Mouse (Mus musculus) myocyte (in vitro differentiated cells): ENCODE data around the gene Ccl6.

Experiments used
- CEBPB ChIP-seq: IDR thresholded peaks from 2 replicates; pipeline ENCODE4 v1.6.1; 2011; ENCODE audit warnings: mild to moderate bottlenecking, moderate library complexity; ENCODE audit not compliant: poor library complexity, insufficient read depth, severe bottlenecking
- POLR2A ChIP-seq: IDR thresholded peaks from one replicate; pipeline ENCODE4 v1.6.1; 2011; ENCODE audit warnings: low read depth, mild to moderate bottlenecking, control low read depth, moderate library complexity; ENCODE audit not compliant: insufficient read length
- USF1 ChIP-seq: IDR thresholded peaks from one replicate; pipeline ENCODE4 v1.6.1; 2011; ENCODE audit warnings: low read depth, mild to moderate bottlenecking, control low read depth, moderate library complexity

DNA sequence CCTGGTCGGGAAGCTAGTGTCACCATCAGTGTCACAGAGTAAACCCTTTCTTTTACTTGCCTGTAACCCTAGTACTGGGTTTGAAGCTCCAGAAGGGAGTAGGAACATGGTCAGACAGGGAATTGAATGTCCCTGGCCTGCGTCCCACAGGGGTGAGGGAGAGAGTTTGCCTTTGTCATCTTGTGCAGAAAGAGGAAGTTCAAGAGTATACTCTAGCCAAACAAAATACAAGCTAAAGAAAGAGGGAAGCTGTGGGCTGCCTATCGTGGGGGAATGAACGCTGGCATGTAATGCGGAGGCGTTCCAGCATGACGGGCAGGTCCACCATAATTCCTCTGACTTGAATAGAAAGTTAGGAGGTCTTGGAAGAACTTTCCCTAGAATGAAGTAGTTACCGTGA is 20.7 kb downstream of the Ccl6 start:
- TF ChIP-seq POLR2A = no peak
- no peak for TF ChIP-seq CEBPB
- no peak for TF ChIP-seq USF1
